Mouse (Mus musculus) E14TG2a.4 (cell line): ENCODE data around the gene Mmp28.

ENCODE experiments used
- CTCF ChIP-seq: conservative IDR thresholded peaks from 2 replicates; pipeline ENCODE4 v1.5.1; 2014; ENCODE audit warnings: low read length
- NANOG ChIP-seq: IDR thresholded peaks from 2 replicates; pipeline ENCODE4 v1.6.1; 2014; ENCODE audit warnings: borderline replicate concordance, low read length, mixed read lengths

DNA sequence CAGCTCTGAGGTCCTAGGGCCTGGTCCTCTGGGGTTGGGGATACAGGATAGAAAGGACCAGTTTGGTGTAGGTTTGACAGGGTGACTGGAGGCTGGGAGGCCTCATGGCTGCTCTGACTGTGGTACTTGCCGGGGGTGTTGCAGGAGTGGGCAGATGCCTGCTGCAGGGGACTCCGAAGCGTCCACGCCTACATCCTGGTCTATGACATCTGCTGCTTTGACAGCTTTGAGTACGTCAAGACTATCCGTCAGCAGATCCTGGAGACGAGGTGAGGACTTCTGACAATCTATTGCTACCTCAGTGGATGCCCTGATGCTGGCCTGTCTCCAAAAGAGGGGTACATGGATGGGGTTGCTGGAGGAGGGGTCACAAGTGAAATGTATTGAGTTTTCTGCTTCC is 45.2 kb downstream of the Mmp28 start:
- TF ChIP-seq CTCF (no peak), NANOG (no peak)
